Mouse (Mus musculus) ES-CJ7 (cell line): Measurements from ENCODE around the gene Zc2hc1b.
"Not testable (repeated sequence)": the region's sequence is repeated elsewhere in the genome, so short reads cannot be mapped to it uniquely, and the experiment has no call there.

Source experiments
- DNase-seq: peaks from one replicate; pipeline ENCODE4 v3.0.0; 2011; ENCODE audit warnings: low read depth, low spot score

The Zc2hc1b gene

DNA sequence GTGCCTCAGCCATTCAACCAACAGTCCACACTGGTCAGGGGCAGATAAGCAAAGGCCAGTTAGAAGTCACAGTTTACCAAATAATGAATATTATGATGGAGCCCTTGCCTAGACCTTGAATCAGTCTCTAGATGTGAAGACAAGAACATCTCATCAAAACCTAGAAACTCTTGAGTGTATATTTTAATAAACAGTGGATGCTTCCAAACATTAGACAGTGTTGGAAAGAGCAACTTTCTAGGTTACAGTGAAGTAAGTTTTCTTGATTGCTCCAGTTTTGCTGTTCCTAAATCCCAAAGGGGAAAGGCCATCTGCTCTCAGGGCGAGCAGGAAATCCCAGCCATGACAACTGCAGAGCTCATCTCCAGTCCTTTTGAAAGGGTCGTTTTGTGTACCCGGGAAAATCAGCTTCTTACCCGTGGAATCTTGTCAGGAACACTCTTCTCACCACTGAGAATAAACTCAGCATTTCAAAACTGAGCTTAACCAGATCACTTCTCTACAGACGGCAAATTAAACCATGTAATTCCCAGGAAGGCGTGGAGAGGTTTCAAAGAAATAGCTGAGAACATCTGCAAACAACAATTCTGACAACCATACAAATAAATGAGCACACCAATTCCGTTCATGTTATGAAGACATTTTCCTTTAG lies at the start of gene Zc2hc1b:
Gene Zc2hc1b (minus strand): TSS at position 51 of the 652 bp plus-strand sequence.
- DNase-seq, result no peak

DNA sequence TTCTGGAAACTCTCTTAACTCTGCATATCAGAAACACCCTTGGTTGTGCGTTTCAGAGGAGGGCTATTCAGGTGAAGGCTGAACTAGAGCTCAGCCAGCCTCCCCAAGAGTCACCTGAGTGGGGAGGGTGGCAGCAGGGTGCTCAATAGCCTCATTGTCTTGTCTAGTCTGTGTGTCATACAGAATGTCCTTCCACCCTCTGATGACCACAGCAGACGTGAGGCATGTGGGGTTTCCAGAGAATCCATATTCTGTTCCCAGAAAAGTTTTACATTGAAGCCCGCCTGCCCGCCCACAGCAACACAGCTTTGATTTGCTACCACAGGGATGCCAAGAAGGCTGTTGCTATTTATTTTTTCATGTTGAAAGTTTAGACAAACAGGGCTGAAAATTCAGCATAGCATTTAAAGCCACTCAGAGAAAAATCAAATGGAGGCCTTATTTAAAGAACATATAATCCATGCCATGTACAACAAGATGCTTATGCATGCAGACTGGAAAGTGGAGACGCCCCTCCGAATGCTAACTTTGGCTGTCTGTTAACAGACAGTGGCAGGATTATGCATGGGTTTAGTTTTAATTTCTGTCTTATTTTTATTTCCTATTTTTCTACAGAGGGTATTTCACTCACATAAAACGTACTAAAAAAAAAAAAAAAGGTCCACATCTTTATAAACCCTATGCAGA lies 47.7 kb upstream of the Zc2hc1b start:
- DNase-seq, result no peak

DNA sequence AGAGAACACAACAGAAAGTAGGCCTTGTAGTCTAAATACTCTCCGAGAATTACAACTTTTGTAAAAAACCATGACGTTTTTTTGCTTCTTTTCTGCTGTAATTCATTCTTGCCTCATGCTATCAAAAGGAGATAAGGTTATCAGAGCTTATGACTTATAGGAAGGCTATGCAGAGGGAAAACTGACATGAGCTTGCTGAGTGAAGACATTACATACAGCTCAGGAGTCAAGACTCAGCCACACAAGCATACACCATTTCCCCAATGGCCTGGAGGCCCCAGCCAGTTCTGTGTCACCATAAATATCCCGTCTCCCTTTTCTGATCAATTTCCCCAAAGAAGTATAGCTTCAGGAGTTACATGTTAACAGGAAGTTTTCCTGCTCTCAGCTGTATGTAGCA lies 44.3 kb upstream of the Zc2hc1b start:
- DNase-seq, result no peak

DNA sequence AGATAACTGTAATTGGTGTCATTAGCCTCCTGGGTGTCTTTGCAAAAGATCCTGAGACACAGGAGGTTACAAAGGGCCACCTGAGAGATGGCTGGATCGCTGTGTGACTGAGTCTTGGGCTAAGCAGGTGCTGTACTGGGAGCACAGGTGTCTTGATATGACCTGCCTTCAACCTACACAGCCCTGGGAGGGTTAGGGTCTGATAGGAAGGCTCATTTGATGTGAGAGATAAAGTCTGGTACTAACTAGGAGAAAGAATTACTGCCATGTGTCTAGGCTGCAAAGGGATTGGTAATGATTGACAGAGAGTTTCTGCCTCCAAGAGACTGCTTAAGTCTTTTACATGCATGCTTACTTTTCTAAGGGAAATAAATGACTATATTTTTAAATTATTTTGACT lies 42.2 kb upstream of the Zc2hc1b start:
- no peak for DNase-seq

DNA sequence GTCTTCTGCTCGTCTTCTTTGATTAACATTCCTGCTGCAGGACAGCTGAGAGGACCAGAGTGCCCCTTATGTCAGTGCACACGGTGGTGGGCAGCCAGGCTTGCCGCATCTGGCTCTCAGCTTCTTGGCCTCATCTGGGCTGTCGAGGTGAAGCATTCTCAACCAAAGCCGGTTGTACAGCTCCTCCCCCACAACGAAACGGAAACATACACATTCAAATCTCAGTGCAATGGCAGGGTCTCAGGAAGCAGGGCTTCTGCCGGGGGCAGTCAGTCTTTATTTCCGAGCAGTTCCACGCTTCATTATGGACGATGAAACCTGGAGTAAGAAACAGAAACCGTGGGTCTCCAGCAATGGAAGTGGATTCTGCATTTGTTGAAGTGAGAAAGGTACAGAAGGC lies 36.1 kb upstream of the Zc2hc1b start:
- DNase-seq, result no peak

DNA sequence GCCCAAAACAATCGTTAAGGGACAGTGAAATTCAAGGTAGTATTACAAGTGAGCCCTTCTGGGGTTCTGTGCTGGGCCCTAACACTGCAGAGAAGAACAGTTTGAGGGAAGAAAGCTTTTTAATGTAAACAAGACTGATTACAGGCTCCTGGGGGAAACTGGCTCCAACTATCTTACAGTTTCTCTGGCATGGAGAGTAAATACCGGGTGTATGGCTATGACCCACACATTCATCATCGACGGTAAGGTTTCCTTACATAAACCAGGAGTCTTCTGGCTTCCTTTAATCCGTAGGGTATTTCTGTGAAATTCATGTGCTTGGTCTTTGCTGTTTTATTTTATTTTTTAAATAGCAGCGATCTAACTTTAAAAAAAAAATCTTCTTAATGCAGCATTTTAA lies 35.0 kb upstream of the Zc2hc1b start:
- no peak for DNase-seq

DNA sequence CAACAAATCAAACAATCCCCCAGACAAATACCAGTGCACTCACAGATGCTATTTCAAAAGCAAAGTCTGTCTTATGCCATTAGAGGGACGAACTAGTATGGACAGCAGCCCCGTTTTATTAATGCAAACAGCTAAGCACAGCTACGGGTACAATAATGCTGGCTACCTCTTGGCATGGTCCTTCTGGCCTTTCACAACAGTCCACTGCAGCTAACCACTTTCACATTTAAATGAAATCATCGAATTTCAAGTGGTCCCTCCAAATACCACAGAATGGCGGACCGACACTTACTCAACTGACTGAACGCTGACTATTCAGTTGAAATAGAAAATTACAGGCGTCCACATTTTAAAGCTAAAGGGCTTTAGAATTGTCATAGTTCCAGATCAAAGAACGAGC lies 34.5 kb upstream of the Zc2hc1b start:
- DNase-seq, result no peak

DNA sequence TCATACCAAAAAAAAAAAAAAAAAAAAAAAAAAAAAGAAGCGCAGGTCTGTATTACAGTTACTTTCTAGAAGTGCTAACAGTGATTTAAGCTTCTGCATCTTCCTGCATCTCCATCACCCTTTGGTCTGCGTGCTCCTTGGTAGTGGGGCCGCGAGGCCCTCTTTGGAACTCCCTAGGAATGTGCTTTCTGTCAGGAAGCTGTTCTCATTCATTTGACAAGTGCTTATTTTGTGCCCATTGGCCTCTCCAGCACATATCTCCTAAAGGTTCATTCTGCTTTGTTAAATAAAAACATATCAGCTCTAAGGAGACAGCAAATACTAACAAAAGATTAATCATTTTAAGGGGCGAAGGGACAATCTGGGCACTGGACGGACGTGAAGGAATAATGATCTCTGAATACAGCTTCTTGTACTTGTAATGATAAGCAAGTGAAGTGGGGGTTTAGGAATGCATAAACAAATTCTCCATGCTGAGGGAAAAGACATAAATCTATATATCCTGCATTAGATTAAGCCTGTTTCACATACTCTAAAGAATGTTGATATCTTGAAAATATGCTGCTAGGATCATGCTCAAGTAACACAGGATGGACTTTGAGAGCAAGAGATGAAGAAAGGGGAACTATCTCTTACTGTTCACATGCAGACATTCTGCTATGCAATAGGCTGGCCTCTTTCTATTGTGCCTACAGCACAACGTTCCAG lies 32.3 kb upstream of the Zc2hc1b start:
- DNase-seq, result no peak

DNA sequence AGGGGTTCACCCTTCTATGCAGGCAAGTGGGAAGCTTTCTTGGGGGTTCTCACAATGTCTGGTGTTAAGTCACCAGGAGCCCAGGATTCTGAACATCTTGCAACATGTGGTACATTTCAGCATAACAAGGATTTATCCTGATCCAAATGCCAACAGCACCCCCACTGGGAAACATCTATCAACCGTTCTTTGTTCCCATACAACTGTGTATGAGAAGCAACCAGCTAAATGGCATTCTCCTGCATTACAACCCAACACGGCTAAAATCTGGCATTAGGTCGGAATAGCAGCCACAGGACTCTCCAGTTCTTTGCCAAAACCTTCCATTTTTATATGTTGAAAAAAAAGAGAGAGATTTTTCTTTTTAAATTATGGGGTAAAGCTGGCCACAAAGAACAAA lies 31.7 kb upstream of the Zc2hc1b start:
- no peak for DNase-seq

DNA sequence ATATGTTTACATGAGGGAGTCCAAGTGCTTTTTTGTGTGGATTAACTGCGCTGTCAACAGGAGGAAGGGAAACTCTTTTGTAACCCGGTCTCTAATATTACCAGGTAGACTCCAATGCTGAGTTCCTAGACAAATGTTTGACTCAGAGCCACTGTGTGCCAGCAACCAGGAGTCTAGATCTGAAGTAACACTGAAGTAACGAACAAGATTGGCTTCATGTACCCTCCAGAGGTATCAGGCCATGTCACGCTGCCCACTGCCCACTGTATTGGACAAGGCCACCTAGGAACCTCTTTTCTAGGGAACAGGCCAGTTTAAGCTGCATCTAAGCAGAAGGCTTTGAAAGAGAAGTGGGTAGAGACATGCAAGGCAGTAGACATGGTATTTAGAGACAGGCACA lies 31.2 kb upstream of the Zc2hc1b start:
- no peak for DNase-seq

DNA sequence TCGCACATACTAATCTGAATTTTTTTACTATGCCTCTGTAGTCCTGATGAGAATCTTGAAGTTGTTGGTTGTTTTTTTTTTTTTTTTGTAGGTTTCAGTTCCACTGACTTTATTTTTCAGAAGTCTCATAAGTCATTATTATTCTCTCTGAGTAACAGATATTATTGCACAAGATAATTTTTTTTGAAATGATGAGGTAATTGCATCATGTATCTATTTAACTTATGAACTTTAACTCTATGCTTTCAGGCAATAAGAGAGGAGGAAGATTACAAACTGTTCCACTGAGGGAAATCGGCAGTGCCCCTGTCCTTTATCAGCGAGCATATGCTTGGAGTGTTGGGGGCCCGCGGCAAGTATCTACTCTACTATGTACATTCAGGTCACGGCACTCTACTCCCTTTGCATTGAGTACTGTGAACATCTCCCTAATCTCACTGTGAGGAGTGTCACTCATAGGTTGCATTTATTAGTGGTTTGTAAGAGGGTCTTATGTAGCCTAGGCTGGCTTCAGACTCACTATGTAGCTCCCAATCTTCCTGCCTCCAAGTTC lies 24.0 kb upstream of the Zc2hc1b start:
- no peak for DNase-seq

DNA sequence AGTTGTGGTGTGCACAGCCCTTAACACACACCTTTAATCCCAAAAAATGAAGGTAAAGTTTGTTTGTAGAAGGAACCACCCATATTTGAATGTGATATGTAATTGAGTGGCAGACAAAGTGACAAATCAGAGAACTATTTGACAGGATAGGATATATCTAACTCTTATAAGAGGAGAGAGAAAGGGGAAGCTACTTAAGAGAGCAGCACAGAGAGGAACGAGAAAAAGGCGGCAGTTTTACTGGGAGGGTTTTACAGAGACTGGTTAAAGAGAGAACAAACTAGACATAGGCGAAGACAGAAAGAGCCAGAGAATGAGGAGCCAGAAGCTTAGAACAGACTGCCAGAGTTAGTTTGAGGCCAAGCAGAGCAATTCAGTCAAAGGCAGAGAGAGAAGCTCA lies 23.0 kb upstream of the Zc2hc1b start:
- no peak for DNase-seq

DNA sequence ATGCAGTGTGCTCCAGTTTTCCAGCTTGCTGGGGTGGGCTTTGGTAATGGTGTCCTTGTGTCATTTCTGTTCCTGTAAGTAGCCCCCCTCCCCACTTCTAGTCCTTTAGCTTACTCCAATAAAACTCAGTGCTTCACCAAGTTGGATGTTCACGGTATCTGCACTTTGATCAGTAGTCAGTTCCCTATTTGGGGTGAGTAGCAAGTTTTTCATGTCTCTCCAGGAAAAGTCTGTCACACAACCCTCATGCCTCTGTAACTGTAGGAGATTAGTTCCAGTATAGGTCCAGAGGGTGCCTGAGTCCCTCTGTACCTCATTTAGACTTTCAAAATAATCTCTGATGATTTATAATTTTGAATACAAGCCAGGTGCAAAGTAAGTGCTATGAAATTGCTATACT lies 21.4 kb upstream of the Zc2hc1b start:
- no peak for DNase-seq

DNA sequence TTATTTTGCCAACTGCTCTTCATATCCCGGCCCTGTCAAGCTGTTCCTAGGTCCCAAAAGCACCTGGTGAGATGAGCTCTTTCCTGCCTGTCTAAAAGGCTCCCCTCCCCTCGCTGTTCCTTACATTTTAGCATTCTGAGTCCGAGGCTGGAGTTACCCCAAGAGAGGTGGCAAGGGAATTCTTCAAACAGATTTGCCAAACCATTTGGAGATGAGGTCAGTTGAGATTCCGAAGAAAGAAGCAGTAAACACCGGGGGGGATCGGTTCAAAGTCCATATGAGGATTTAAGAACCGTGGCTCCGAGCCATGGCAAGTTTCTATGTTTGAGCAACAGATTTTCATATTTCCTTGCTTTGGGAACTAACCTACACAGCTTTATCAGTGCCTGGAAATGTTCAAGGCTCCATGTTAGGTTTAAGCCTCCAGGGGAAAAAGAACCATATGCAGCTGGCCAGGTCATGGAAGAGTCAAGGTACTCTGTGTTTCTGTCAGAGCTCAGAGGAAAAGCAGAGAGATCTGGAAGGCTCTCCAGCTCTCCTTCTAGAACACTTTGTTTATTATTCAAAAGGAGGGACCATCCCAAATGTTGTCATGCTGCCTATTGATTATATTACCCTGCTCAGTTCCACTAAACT lies 19.2 kb upstream of the Zc2hc1b start:
- DNase-seq, result no peak

DNA sequence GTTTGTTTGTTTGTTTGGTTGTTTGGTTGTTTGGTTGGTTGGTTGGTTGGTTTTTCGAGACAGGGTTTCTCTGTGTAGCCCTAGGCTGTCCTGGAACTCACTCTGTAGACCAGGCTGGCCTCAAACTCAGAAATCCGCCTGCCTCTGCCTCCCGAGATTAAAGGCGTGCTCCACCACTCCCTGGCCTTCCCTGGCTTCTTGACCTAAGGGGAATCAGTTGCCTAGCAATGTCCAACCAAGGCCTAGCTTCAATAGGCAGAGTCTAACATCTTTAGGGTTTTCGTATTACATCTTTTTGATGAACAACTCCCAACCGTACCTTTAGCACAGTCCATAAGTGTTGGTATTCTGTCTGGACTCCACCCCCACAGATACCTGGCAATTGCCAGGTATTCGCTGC lies 15.7 kb upstream of the Zc2hc1b start:
- not testable (repeated sequence) for DNase-seq

DNA sequence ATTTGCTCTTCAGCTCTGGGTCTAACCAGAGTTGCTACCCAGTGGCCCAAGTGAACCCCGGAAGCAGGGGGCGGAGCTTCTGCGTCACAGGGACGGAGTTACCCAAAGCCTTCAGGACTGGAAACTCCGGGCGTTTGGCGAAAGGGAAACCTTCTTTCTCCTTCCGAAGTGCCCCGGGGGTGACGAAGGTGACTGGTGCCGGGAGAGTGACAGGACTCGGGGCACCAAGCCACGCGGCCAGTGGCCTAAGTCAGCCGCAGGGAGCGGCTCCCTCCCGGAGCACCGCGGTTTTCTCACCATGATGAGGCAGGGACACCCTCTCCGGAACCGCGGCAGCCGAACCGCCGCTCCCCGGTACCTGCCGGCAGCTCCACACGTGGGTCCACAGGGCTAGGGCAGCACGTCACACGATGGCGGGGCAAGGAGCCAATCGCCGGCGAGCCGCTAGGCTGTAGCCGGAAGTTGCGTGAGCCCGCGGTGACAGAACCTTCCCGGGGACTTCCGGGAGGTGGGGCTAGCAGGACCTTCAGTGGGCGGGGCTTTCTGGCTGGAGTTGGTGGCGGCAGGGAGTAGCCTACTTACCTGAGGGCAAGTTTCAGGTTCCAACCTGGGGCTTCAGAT lies 15.0 kb upstream of the Zc2hc1b start, which contains the start of gene Ltv1:
Gene Ltv1 (minus strand): TSS at position 438 of the 621 bp plus-strand sequence.
- peak; percentile 93 for DNase-seq

DNA sequence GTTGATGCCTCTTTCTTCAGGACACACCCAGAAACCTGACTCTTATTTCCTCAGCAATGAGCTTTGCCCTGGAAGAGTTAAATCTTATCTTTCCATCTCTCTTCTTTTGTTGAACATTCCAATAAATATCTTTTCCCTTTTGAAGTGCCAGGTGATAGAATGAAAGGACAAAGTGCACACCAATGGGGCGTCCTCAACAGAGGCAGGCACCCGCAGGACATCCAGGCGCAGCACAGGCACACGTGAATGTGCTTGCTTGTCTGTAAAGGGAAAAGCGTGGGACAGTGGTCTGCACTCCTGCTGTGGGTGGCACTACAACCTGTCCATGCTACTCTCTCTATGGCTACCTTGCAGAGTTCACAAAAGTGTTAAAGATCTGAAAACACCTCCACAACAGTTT lies 12.1 kb upstream of the Zc2hc1b start:
- DNase-seq, result no peak

DNA sequence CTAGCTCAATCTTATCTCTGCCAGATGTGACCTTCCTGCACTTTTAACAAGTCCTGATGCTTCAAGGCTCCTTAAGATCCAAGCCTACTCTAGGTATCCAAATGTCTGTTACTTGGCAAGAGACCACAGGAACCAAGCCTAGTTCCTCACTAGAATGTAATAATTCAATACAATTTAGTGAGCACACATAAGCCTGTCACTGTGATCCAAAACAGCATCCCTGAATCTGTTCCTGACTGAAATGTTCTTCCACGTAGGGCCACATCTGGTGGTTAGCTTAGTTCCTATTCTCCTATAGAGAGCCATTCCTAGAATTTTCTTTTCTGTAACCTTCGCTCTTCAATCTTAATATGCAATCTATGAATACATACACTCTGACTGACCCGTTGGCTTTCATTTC lies 8.9 kb upstream of the Zc2hc1b start:
- DNase-seq, result no peak

DNA sequence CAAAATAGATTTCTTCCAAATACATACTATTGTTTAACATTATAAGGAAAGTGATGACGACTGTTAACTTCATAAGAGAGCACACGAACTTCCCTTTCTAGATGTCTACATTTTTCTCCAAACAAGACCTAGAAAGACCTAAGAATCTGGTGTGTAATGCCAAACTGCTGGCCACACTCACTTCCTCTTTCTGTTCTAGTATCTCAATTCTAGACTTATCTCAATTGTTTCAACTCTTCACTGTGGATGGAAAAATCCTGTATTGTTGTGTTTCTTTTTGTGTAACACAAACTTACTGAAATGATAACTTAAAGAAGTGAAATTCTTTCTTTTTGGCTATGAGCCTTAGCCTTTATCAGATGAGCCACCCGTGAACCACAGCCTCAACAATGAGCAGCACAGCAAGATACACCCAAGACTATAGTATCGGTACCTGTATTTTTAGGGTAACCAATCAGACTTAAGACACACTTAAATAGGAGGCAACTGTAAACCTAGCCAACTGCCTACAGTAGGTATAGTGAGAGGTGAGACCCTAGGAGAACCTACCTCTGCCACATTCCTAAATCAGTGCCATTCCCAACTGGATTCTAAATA lies 6.4 kb upstream of the Zc2hc1b start:
- DNase-seq, result no peak

DNA sequence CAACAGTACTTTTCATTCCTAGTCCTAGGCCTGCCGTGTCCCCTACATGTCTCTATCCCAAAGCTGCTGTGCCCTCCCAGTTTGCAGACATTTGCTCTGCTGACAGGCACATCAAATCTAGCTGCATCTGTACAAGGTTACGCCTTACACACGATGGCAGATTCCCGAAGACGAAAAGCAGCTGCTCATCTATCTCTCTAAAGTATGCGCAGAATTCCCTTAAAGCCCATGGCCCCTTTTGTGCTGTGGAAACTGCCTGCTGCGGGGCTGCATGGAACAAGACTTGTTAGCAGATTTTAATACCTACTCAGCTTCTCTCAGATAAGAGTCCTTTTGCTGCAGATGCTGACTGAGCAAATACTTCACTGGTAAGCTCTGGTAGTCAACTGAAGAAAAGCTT lies 2.4 kb upstream of the Zc2hc1b start:
- no peak for DNase-seq

DNA sequence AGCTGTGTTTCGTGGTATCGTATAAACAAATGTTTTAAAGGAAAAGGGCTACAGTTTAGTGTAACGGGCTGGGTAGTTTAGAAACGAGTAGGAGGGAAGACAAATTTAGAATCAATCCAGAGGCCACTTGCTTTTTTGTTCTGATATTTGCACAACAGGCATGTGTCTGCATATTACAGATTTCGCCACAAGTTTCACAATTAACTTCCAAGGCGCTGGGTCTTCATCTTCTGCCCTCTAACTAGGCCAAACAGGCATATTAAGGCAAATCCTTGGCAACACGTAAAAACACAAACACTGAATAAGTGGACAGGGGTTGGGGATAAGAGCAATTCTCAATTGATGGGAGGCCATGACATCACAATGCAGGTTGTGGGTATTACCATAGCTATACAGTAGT lies 2.0 kb downstream of the Zc2hc1b start:
- no peak for DNase-seq
